Mouse (Mus musculus) midbrain, embryonic 11.5 days (tissue): ENCODE data around the gene Foxg1. TPM values are rescaled to one million over a fixed set of nuclear protein-coding genes. Genes with fewer than 3 reads are reported as not detected.

Experiments used
- ATAC-seq: fragments of 200-750 bp; cut with Nextera tagmentation; 2 replicates; pipeline ENCODE4 v1.8.0; 2017; ENCODE audit warnings: moderate TSS enrichment, moderate library complexity; ENCODE audit not compliant: low FRiP score
- DNase-seq: peaks from one replicate; pipeline ENCODE4 v3.0.0; 2015; ENCODE audit warnings: low spot score; ENCODE audit errors: missing footprints
- H3K27ac ChIP-seq: fragments of 300-500 bp; sonication (generic); 2 replicates; pipeline ENCODE4 v1.5.1; 2014; ENCODE audit warnings: low read depth, low read length
- H3K27me3 ChIP-seq: fragments of 300-500 bp; sonication (generic); 2 replicates; pipeline ENCODE4 v1.6.1; 2014; ENCODE audit warnings: mild to moderate bottlenecking, low read length, moderate library complexity, mixed read lengths; ENCODE audit not compliant: control insufficient read depth, insufficient read depth
- H3K36me3 ChIP-seq: fragments of 300-500 bp; sonication (generic); 2 replicates; pipeline ENCODE4 v1.6.1; 2014; ENCODE audit warnings: mild to moderate bottlenecking, low read length, moderate library complexity, mixed read lengths; ENCODE audit not compliant: control insufficient read depth, insufficient read depth
- H3K4me1 ChIP-seq: fragments of 300-500 bp; sonication (generic); 2 replicates; pipeline ENCODE4 v1.6.1; 2014; ENCODE audit warnings: low read length; ENCODE audit not compliant: control insufficient read depth, insufficient read depth
- H3K4me2 ChIP-seq: fragments of 300-500 bp; sonication (generic); 2 replicates; pipeline ENCODE4 v1.6.1; 2014; ENCODE audit warnings: mild to moderate bottlenecking, moderate library complexity
- H3K4me3 ChIP-seq: fragments of 300-500 bp; sonication (generic); 2 replicates; pipeline ENCODE4 v1.5.1; 2014; ENCODE audit warnings: low read depth, low read length
- H3K9ac ChIP-seq: fragments of 300-500 bp; sonication (generic); 2 replicates; pipeline ENCODE4 v1.6.1; 2014; ENCODE audit warnings: low read length
- H3K9me3 ChIP-seq: fragments of 300-500 bp; sonication (generic); 2 replicates; pipeline ENCODE4 v1.6.1; 2016; ENCODE audit warnings: low read length; ENCODE audit not compliant: control insufficient read depth
- WGBS: fragments of 180-500 bp; shearing (Covaris S2); extraction: QIAGEN DNeasy Blood & Tissue Kit; methylation state at CpG from one replicate; pipeline ENCODE4 v1.1.7; 2014; 5-methylcytosine and 5-hydroxymethylcytosine counted together
- polyA plus RNA-seq: library from polyadenylated mRNA; unstranded; fragments of >200 nt; fragmentation: Nextera tagmentation; extraction: Ambion mirVana; gene quantifications from 2 replicates; pipeline ENCODE4 v1.2.1, GENCODE M21; 2014

The Foxg1 gene
- polyA plus RNA-seq, 1 experiment from 2014 or later = 0.92 TPM

DNA sequence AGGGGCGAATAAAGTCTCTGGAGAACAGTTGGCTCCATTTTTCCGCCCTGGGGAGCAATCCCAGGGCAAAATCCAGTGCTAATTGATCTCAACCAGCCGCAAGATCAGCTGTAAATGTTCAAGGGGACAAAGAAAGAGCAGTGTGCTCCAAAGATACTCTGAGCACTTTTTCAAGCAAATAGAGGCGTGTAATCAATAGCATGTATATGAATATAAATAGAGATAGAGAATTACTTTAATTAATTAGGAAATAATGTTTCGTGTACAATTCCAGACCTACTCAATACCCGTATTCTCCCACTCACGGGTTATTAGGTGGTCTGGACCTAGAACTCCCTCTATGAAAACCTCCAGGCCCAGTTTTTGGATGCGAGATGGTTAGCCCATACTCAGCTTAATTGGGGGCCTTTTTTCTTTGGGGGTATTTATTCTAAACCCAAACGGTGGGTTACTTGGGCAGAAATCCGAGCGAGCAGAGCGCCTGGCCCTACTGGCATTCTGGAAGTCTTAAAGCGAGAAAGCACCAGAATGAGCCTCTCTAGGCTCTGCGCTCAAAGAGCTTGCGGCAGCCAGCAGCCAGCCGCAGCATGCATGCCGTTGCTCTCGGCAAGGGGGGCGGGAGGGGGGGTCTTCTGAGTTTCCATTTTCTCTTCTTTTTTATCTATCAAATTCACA, 6.0 kb upstream of the Foxg1 start:
- no peaks in the 10 kb centered on the region for H3K36me3 ChIP-seq
- H3K9me3 ChIP-seq = no peaks in the 10 kb centered on the region
- H3K9ac ChIP-seq = no peak overlapping the region
- DNase-seq = peak; percentile 92
- WGBS = under 1% methylated on average over 19 of the region's 19 CpGs
- no peaks in the 10 kb centered on the region for H3K4me1 ChIP-seq
- ATAC-seq = no peak
- H3K4me3 ChIP-seq = no peak overlapping the region
- H3K4me2 ChIP-seq = no peak overlapping the region
- H3K27me3 ChIP-seq = peaks cover 83% of the 10 kb centered on the region
- H3K27ac ChIP-seq = no peak overlapping the region

DNA sequence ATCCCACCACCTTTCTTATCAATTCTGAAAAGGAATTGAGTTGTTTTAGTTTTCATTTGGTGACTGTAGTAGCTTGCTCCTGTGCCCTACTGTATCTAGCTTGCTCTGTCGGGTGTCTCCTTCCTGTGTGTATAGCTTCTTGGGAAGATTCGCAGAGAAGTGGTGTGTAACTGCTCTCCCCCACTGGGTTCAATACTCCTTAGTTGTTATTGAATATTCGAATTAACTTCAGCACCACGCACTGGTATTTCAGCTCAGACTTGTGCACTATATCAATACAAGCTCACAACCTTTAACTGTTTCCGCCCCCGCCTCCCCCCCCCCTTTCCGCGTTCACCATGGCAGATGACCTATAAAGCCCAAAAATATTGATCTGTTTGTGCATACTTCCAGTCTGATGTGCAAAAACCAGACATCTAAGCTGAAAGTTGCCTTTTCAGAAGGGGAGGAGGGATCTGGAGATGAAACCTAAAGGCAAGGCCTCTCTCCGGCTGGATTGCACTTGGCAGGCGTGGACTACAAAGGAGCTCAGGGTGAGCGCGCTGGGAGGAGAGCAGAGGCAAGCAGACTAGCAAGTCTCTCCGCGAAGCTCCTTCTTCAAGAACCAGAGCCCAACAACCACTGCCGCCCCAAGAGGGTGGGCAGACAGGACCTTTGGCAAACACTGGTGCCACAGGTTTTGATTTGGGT, 5.0 kb upstream of the Foxg1 start:
- Histone ChIP-seq H3K27me3 (peaks cover 90% of the 10 kb centered on the region), H3K4me3 (no peak overlapping the region), H3K27ac (no peak overlapping the region), H3K9me3 (no peaks in the 10 kb centered on the region), H3K36me3 (no peaks in the 10 kb centered on the region), H3K4me1 (no peaks in the 10 kb centered on the region), H3K9ac (no peak overlapping the region), H3K4me2 (no peak overlapping the region)
- WGBS = under 1% methylated on average over 15 of the region's 15 CpGs
- ATAC-seq (peak; percentile 38; the same call in 1 of the 2 replicates), DNase-seq (peak; percentile 94)

- H3K9me3 ChIP-seq = no peaks in the 10 kb centered on the region
- H3K36me3 ChIP-seq = no peaks in the 10 kb centered on the region
- DNase-seq (peak; percentile 92), ATAC-seq (no peak)
- no peak overlapping the region for H3K27ac ChIP-seq
- H3K9ac ChIP-seq = no peak overlapping the region
- whole genome bisulfite sequencing = 0% methylated on average over 1 of the region's 1 CpGs
- H3K4me3 ChIP-seq = no peak overlapping the region
- peaks cover 91% of the 10 kb centered on the region for H3K27me3 ChIP-seq
- H3K4me1 ChIP-seq = peaks cover 4% of the 10 kb centered on the region; the same call in 1 of the 2 replicates
- H3K4me2 ChIP-seq = no peak overlapping the region
These were observed 3.5 kb upstream of the Foxg1 start for GRCm38 (mm10) chr12:49378920-49379319.

DNA sequence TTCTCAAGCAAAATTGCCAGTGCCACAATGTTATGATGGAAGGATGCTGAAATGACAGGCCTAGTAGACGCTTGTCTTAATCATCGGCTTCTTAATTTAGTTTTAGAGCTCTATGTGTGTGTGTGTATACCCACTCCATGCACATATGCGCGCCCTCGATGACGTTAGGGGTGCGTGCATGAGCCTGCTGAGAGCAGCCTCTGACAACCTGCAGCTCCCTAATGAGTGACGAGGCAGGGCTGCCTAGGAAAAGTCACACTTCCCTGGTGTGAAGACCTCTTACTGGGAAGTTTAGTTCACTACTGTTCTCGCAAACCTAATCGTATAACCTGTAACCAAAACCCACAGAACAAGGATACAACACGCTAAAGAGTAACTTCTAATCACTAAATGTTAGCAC, 3.0 kb upstream of the Foxg1 start:
- peaks cover 93% of the 10 kb centered on the region for H3K27me3 ChIP-seq
- peaks cover 4% of the 10 kb centered on the region; the same call in 1 of the 2 replicates for H3K4me1 ChIP-seq
- H3K4me3 ChIP-seq = no peak overlapping the region
- WGBS = 3% methylated on average over 11 of the region's 11 CpGs
- H3K4me2 ChIP-seq = no peak overlapping the region
- H3K27ac ChIP-seq = no peak overlapping the region
- DNase-seq (peak; percentile 90), ATAC-seq (no peak)
- H3K36me3 ChIP-seq = no peaks in the 10 kb centered on the region
- no peaks in the 10 kb centered on the region for H3K9me3 ChIP-seq
- no peak overlapping the region for H3K9ac ChIP-seq

DNA sequence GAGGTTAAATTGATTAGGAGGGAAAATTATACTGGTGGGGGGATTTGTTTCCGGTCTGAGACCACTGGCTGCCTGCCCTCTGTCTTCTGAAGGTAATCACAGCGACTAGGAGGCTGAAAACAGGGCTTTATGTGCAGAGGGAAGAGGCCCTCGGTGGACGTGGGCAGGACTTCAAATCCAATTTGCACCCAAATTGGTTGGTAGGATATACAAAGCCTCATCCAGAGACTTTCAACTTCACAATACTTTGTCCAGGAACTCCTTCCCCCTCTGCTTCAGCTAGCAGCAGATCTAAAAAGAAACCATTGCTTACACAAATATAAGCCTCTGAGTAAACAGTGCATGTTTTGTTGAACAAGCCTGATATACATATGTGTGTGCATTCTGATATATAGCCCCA, 2.0 kb upstream of the Foxg1 start:
- Histone ChIP-seq H3K4me1 (peaks cover 4% of the 10 kb centered on the region; the same call in 1 of the 2 replicates), H3K4me2 (no peak overlapping the region), H3K4me3 (no peak overlapping the region), H3K9me3 (no peaks in the 10 kb centered on the region), H3K9ac (no peak overlapping the region), H3K27me3 (peaks cover 98% of the 10 kb centered on the region), H3K36me3 (no peaks in the 10 kb centered on the region), H3K27ac (no peak overlapping the region)
- WGBS = 0% methylated on average over 4 of the region's 4 CpGs
- ATAC-seq (no peak), DNase-seq (peak; percentile 90)

- WGBS = 2% methylated on average over 4 of the region's 4 CpGs
- Histone ChIP-seq H3K9ac (no peak overlapping the region), H3K4me2 (no peak overlapping the region)
These were observed 1.4 kb upstream of the Foxg1 start for GRCm38 (mm10) chr12:49381031-49381525.

DNA sequence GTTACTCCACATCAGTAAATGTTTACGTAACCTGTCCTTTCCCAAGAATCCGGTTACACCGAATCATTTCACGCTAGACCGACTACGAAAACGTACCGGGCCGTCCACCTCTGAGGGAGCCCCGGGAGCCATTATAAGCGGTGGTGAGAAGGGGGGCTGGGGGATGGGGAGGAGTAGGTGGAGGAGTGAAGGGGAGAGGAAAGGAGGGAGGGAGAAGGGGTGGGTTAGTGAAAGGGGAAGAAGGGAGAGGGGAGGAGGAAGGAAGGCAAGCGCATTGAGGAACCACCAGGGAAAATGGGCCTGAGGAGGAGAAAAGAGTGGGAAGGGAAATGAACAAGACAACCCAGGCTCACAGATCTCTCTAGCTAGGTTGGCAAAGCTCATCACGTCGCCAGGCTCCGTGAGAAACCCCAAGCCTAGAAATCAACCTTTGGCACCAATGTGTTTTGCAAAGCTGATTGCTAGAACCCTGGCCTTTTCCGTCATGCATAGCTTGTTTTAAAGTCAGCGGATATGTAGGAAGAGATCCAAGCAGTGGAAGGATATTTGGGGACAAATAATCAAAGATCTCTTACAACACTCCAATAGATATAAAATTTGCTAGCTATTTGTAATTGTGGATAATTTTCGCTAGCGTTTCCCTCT, 617 bp upstream of the Foxg1 start:
- H3K9me3 ChIP-seq = no peaks in the 10 kb centered on the region
- no peak overlapping the region for H3K27ac ChIP-seq
- H3K4me2 ChIP-seq = no peak overlapping the region
- ATAC-seq (no peak), DNase-seq (peak; percentile 95)
- H3K27me3 ChIP-seq = peaks cover 95% of the 10 kb centered on the region
- no peak overlapping the region for H3K4me3 ChIP-seq
- under 1% methylated on average over 19 of the region's 19 CpGs for WGBS
- no peak overlapping the region for H3K9ac ChIP-seq
- peaks cover 4% of the 10 kb centered on the region; the same call in 1 of the 2 replicates for H3K4me1 ChIP-seq
- no peaks in the 10 kb centered on the region for H3K36me3 ChIP-seq

More at GRCm38 (mm10) chr12:49381031-49381525, 1.4 kb upstream of the Foxg1 start:
- H3K36me3 ChIP-seq = no peaks in the 10 kb centered on the region
- peak; percentile 92 for DNase-seq
- ATAC-seq = no peak
- peaks cover 4% of the 10 kb centered on the region; the same call in 1 of the 2 replicates for H3K4me1 ChIP-seq
- no peaks in the 10 kb centered on the region for H3K9me3 ChIP-seq
- no peak overlapping the region for H3K4me3 ChIP-seq
- no peak overlapping the region for H3K27ac ChIP-seq
- H3K27me3 ChIP-seq = peaks cover 98% of the 10 kb centered on the region

- Histone ChIP-seq H3K27ac (no peak overlapping the region), H3K4me1 (peaks cover 4% of the 10 kb centered on the region; the same call in 1 of the 2 replicates), H3K27me3 (peaks cover 85% of the 10 kb centered on the region), H3K9ac (peak overlapping the region; percentile 30; the same call in 1 of the 2 replicates), H3K9me3 (no peaks in the 10 kb centered on the region), H3K4me2 (peak overlapping the region; percentile 58), H3K36me3 (no peaks in the 10 kb centered on the region), H3K4me3 (peak overlapping the region; percentile 34)
- peak; percentile 93 for ATAC-seq
- WGBS = under 1% methylated on average over 56 of the region's 67 CpGs
- peak; percentile 96 for DNase-seq
These were observed 1.2 kb downstream of the Foxg1 start for GRCm38 (mm10) chr12:49383521-49384133.
